Mouse (Mus musculus) MEL (cell line): ENCODE data around the gene Adamts9. TPM values are rescaled to one million over a fixed set of nuclear protein-coding genes. Genes with fewer than 3 reads are reported as not detected.

ENCODE experiments used
- DNase-seq: peaks from one replicate; pipeline ENCODE4 v3.0.0; 2011; ENCODE audit warnings: low read depth, low spot score
- H3K27ac ChIP-seq: 2 replicates; pipeline ENCODE4 v1.5.1; 2012; ENCODE audit warnings: low read depth, mild to moderate bottlenecking, control low read depth, low read length, moderate library complexity; ENCODE audit not compliant: control insufficient read depth
- H3K27me3 ChIP-seq, 2 experiments: fragments of 150-350 bp in 1 of 2; sonication (generic) in 1 of 2; 2 replicates each; pipeline ENCODE4 v1.6.1; 2012; ENCODE audit warnings: low read length in 2 of 2, mild to moderate bottlenecking in 2 of 2, improper control_type of control experiment in 1 of 2, moderate library complexity in 1 of 2; ENCODE audit not compliant: insufficient read depth in 2 of 2, control insufficient read depth in 1 of 2
- H3K36me3 ChIP-seq, 2 experiments: 2 replicates each; pipeline ENCODE4 v1.6.1; 2012 to 2014; ENCODE audit warnings: low read length in 2 of 2, improper control_type of control experiment in 1 of 2, inconsistent platforms in 1 of 2, mild to moderate bottlenecking in 1 of 2; ENCODE audit not compliant: insufficient read depth in 2 of 2, control insufficient read depth in 1 of 2
- H3K4me1 ChIP-seq, 2 experiments: fragments of 150-350 bp in 1 of 2; sonication (generic) in 1 of 2; 2 replicates each; pipeline ENCODE4 v1.6.1; 2012; ENCODE audit warnings: low read length in 2 of 2, improper control_type of control experiment in 1 of 2, mild to moderate bottlenecking in 1 of 2; ENCODE audit not compliant: insufficient read depth in 2 of 2, control insufficient read depth in 1 of 2
- H3K4me3 ChIP-seq, 2 experiments: fragments of 150-350 bp in 1 of 2; sonication (generic) in 1 of 2; 2 replicates each; pipeline ENCODE4 v1.5.1; 2012; ENCODE audit warnings: low read depth in 2 of 2, low read length in 2 of 2, mild to moderate bottlenecking in 2 of 2, moderate library complexity in 2 of 2, control low read depth in 1 of 2, improper control_type of control experiment in 1 of 2; ENCODE audit not compliant: control insufficient read depth in 1 of 2, insufficient read depth in 1 of 2
- H3K79me2 ChIP-seq: 2 replicates; pipeline ENCODE4 v1.6.1; 2012; ENCODE audit warnings: mild to moderate bottlenecking, low read length, moderate library complexity; ENCODE audit not compliant: control insufficient read depth, poor library complexity, insufficient read depth
- H3K9ac ChIP-seq: 2 replicates; pipeline ENCODE4 v1.6.1; 2012; ENCODE audit warnings: low read depth, mild to moderate bottlenecking, control low read depth, low read length, moderate library complexity; ENCODE audit not compliant: control insufficient read depth, poor library complexity, severe bottlenecking
- H3K9me3 ChIP-seq: fragments of 150-350 bp; sonication (generic); replicated peaks from 2 replicates; pipeline ENCODE4 v1.6.1; 2012; ENCODE audit warnings: mild to moderate bottlenecking, low read length, improper control_type of control experiment, moderate library complexity; ENCODE audit not compliant: insufficient read depth
- BHLHE40 ChIP-seq: IDR thresholded peaks from 2 replicates; pipeline ENCODE4 v1.6.1; 2012; ENCODE audit warnings: low read depth, mild to moderate bottlenecking, inconsistent platforms, low read length, improper control_type of control experiment, borderline replicate concordance
- CHD1 ChIP-seq: IDR thresholded peaks from 2 replicates; pipeline ENCODE4 v1.6.1; 2012; ENCODE audit warnings: low read depth, mild to moderate bottlenecking, inconsistent platforms, low read length, improper control_type of control experiment
- CHD2 ChIP-seq: IDR thresholded peaks from 2 replicates; pipeline ENCODE4 v1.6.1; 2011; ENCODE audit warnings: low read length, improper control_type of control experiment
- CTCF ChIP-seq, 3 experiments: IDR thresholded peaks in 2 of 3; conservative IDR thresholded peaks in 1 of 3; 2 replicates each; pipeline ENCODE4 v1.5.1; 2011 to 2012; ENCODE audit warnings: low read length in 3 of 3, low read depth in 2 of 3, mild to moderate bottlenecking in 2 of 3, improper control_type of control experiment in 1 of 3, inconsistent platforms in 1 of 3, mixed read lengths in 1 of 3, moderate library complexity in 1 of 3; ENCODE audit not compliant: control insufficient read depth in 1 of 3, insufficient read depth in 1 of 3, poor library complexity in 1 of 3, severe bottlenecking in 1 of 3
- ELF1 ChIP-seq: IDR thresholded peaks from 2 replicates; pipeline ENCODE4 v1.6.1; 2014; ENCODE audit warnings: low read depth, mild to moderate bottlenecking, inconsistent platforms, low read length, improper control_type of control experiment, moderate library complexity
- HCFC1 ChIP-seq: IDR thresholded peaks from 2 replicates; pipeline ENCODE4 v1.6.1; 2012; ENCODE audit warnings: low read depth, mild to moderate bottlenecking, inconsistent platforms, low read length, improper control_type of control experiment, moderate library complexity
- JUND ChIP-seq: IDR thresholded peaks from 2 replicates; pipeline ENCODE4 v1.6.1; 2011; ENCODE audit warnings: low read depth, mild to moderate bottlenecking, improper control_type of control experiment, low read length
- KAT2A ChIP-seq: conservative IDR thresholded peaks from 2 replicates; pipeline ENCODE4 v1.6.1; 2012; ENCODE audit warnings: low read depth, low read length, improper control_type of control experiment, inconsistent platforms
- MXI1 ChIP-seq: IDR thresholded peaks from 2 replicates; pipeline ENCODE4 v1.6.1; 2011; ENCODE audit warnings: mild to moderate bottlenecking, low read depth, low read length, improper control_type of control experiment
- NELFE ChIP-seq: IDR thresholded peaks from 2 replicates; pipeline ENCODE4 v1.6.1; 2011; ENCODE audit warnings: low read depth, low read length, improper control_type of control experiment
- POLR2AphosphoS5 ChIP-seq: IDR thresholded peaks from 2 replicates; pipeline ENCODE4 v1.6.1; 2012; ENCODE audit warnings: low read depth, borderline replicate concordance, mild to moderate bottlenecking, inconsistent platforms, low read length, moderate library complexity, mixed read lengths
- RAD21 ChIP-seq: IDR thresholded peaks from 2 replicates; pipeline ENCODE4 v1.6.1; 2011; ENCODE audit warnings: mild to moderate bottlenecking, low read depth, low read length, improper control_type of control experiment
- SIN3A ChIP-seq: IDR thresholded peaks from 2 replicates; pipeline ENCODE4 v1.6.1; 2012; ENCODE audit warnings: low read length, improper control_type of control experiment, inconsistent platforms
- TBP ChIP-seq: IDR thresholded peaks from 2 replicates; pipeline ENCODE4 v1.8.0; 2011; ENCODE audit warnings: low read depth, low read length, improper control_type of control experiment
- TCF12 ChIP-seq: IDR thresholded peaks from 2 replicates; pipeline ENCODE4 v1.6.1; 2014; ENCODE audit warnings: low read depth, mild to moderate bottlenecking, inconsistent platforms, low read length, improper control_type of control experiment, moderate library complexity
- ZKSCAN1 ChIP-seq: IDR thresholded peaks from 2 replicates; pipeline ENCODE4 v1.6.1; 2012; ENCODE audit warnings: low read depth, mild to moderate bottlenecking, inconsistent platforms, low read length, improper control_type of control experiment, moderate library complexity
- polyA plus RNA-seq, 2 experiments: library from polyadenylated mRNA; stranded (reverse) in 1 of 2; unstranded in 1 of 2; fragments of >175 nt in 1 of 2; fragments of >200 nt in 1 of 2; gene quantifications; 2 replicates each; pipeline versions ENCODE4 v1.2.1 to v1.2.4; 2012; ENCODE audit warnings: low replicate concordance in 2 of 2, low read depth in 1 of 2; ENCODE audit not compliant: insufficient read length in 2 of 2, insufficient read depth in 1 of 2, missing spikeins in 1 of 2
- total RNA-seq: library from RNA; depleted of rRNA; stranded (reverse); fragments of 300-350 nt; gene quantifications from 2 replicates; pipeline ENCODE4 v1.2.3, GENCODE M21; 2012

The Adamts9 gene
- total and polyA plus RNA-seq, 3 experiments, result not detected

DNA sequence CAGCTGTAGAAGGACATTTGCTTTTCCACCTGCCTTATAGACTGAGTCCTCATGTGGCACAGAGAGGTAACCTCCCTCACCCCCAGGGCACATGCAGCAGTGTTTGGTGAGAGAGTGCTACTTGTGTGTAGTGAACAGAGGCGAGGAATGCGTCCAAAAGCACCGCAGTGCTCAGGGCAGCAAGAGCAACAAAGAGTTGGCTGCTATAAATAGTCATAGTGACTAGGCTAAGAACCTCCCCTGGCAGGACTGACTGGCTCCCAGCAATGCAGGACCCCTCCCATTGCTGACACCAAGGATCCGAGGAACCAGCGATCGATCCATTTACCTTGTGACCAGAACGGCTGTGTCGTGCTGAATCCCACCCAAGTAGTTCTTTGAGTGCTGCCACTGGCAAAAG is 33.9 kb downstream of the Adamts9 start:
- H3K9me3 ChIP-seq, result no peaks in the 10 kb centered on the region
- no peaks in the 10 kb centered on the region for H3K27me3 ChIP-seq
- no peak for DNase-seq
- no peaks in the 10 kb centered on the region for H3K4me1 ChIP-seq
- H3K36me3 ChIP-seq, result no peaks in the 10 kb centered on the region
- TF ChIP-seq BHLHE40 (no peak), MXI1 (no peak), HCFC1 (no peak), CHD2 (no peak), POLR2AphosphoS5 (no peak), NELFE (no peak), TCF12 (no peak), TBP (no peak), CTCF (IDR thresholded peaks at IDR 0.05 in 2 of 3, conservative IDR thresholded peaks at IDR 0.05 in 1 of 3; ENCODE audit: control insufficient read depth in 1 of 3, insufficient read depth in 1 of 3, low read depth in 2 of 3, low read length in 3 of 3, poor library complexity in 1 of 3, severe bottlenecking in 1 of 3) (no peak), SIN3A (no peak), JUND (no peak), KAT2A (no peak), RAD21 (no peak)
- no peak overlapping the region for H3K9ac ChIP-seq
- H3K79me2 ChIP-seq, result no peaks in the 10 kb centered on the region
- H3K4me3 ChIP-seq, result no peak overlapping the region
- H3K27ac ChIP-seq, result no peak overlapping the region

DNA sequence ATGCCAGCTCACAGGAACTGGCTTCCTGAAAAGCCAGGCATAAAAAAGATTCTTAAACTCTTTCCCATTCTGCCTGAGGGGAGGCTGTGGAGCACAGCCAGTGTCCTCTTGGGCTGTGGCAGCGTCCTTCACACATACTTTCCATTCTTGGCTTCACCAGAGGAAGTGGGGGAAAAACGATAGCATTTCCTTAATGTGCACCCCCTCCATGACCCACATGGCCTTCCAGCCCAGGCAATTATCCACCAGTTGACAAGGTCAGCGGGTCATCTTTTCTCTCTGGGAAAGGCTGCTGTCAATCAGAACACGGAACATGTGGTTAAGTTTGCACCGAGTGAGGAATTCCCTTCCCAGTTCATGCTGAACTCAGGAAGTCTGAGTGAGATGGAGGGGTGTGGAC is 37.4 kb downstream of the Adamts9 start:
- Histone ChIP-seq H3K79me2 (no peaks in the 10 kb centered on the region), H3K9ac (no peak overlapping the region), H3K27ac (no peak overlapping the region), H3K27me3 (no peaks in the 10 kb centered on the region), H3K36me3 (no peaks in the 10 kb centered on the region), H3K4me1 (no peaks in the 10 kb centered on the region), H3K4me3 (no peak overlapping the region), H3K9me3 (no peaks in the 10 kb centered on the region)
- DNase-seq, result no peak
- no peak for TF ChIP-seq HCFC1
- no peak for TF ChIP-seq CHD1
- no peak for TF ChIP-seq ELF1
- TF ChIP-seq MXI1, result no peak
- no peak for TF ChIP-seq CHD2
- TF ChIP-seq ZKSCAN1, result no peak

DNA sequence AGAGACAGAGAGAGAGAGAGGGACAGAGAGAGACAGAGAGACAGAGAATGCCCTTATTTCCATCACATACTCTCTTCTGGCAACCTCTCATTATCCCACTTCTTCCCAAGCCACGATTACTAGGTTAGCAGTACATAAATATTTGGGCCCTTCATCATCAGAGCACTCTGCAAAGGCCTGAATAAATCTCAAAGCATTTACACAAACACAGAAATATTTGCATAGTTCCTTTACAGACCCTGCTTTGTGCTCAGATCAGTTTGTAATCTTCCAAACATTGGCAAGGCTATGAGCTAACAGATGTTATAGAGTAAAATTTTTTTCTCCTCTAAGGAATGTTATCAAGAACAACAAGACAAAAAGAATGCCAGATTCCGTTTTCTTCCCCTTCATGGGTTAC is 38.8 kb downstream of the Adamts9 start:
- no peaks in the 10 kb centered on the region for H3K79me2 ChIP-seq
- no peak overlapping the region for H3K4me3 ChIP-seq
- DNase-seq, result no peak
- H3K9ac ChIP-seq, result no peak overlapping the region
- no peak overlapping the region for H3K27ac ChIP-seq
- TF ChIP-seq BHLHE40 (no peak), HCFC1 (no peak)
- H3K36me3 ChIP-seq, result no peaks in the 10 kb centered on the region
- no peaks in the 10 kb centered on the region for H3K9me3 ChIP-seq
- H3K27me3 ChIP-seq, result no peaks in the 10 kb centered on the region
- H3K4me1 ChIP-seq, result no peaks in the 10 kb centered on the region
